Mouse (Mus musculus): ENCODE data around the gene Ipo8. TPM values are rescaled to one million over a fixed set of nuclear protein-coding genes. Genes with fewer than 3 reads are reported as not detected.

Ipo8 gene
- 10 to 100 TPM; 18.2 to 18.6 TPM for total RNA-seq (2021)
- long read RNA-seq, experiment 1, full-length matches to known transcripts = 2 of 4 reads
- long read RNA-seq, experiment 1, partial matches to known transcripts = 1 of 4 reads
- long read RNA-seq, experiment 1, other reads (novel, unspliced or antisense) = 1 of 4 reads
- long read RNA-seq, experiment 2, full-length matches to known transcripts = 10 of 12 reads
- long read RNA-seq, experiment 2, partial matches to known transcripts = 1 of 12 reads
- long read RNA-seq, experiment 2, other reads (novel, unspliced or antisense) = 1 of 12 reads

- DNase-seq = peak; percentile 92
Measured at GRCm38 (mm10) chr6:148830748-148831727, at the start of gene Ipo8. TSS of gene Ipo8 (minus strand) at chr6:148831467.

GRCm38 (mm10) chr6:148873911-148874310 is 42.6 kb upstream of the Ipo8 start:
- DNase-seq = no peak

- no peak for DNase-seq
Measured at GRCm38 (mm10) chr6:148845629-148846028, 14.4 kb upstream of the Ipo8 start.

GRCm38 (mm10) chr6:148841760-148842159 is 10.5 kb upstream of the Ipo8 start:
- no peak for DNase-seq

- no peak for DNase-seq
Measured at GRCm38 (mm10) chr6:148838460-148838859, 7.2 kb upstream of the Ipo8 start.

GRCm38 (mm10) chr6:148831728-148832121 is 458 bp upstream of the Ipo8 start:
- DNase-seq = no peak

GRCm38 (mm10) chr6:148830355-148830747 is 916 bp downstream of the Ipo8 start:
- no peak for DNase-seq

GRCm38 (mm10) chr6:148826119-148826518 is 5.1 kb downstream of the Ipo8 start:
- no peak for DNase-seq

GRCm38 (mm10) chr6:148818624-148819343 is 12.5 kb downstream of the Ipo8 start:
- DNase-seq = no peak

- no peak for DNase-seq
Measured at GRCm38 (mm10) chr6:148816751-148817150, 14.5 kb downstream of the Ipo8 start.

GRCm38 (mm10) chr6:148811117-148811516 is 20.1 kb downstream of the Ipo8 start:
- no peak for DNase-seq

- no peak for DNase-seq
Measured at GRCm38 (mm10) chr6:148799773-148800172, 31.5 kb downstream of the Ipo8 start.

- DNase-seq = no peak
Measured at GRCm38 (mm10) chr6:148795145-148795544, 36.1 kb downstream of the Ipo8 start.

GRCm38 (mm10) chr6:148789010-148789673 is 42.1 kb downstream of the Ipo8 start:
- DNase-seq = no peak

GRCm38 (mm10) chr6:148786186-148786585 is 45.1 kb downstream of the Ipo8 start:
- no peak for DNase-seq

- no peak for DNase-seq
Measured at GRCm38 (mm10) chr6:148784418-148784817, 46.8 kb downstream of the Ipo8 start.

- DNase-seq = no peak
Measured at GRCm38 (mm10) chr6:148776236-148776635, 55.0 kb downstream of the Ipo8 start.

GRCm38 (mm10) chr6:148771423-148771822 is 59.8 kb downstream of the Ipo8 start:
- DNase-seq = no peak

- no peak for DNase-seq
Measured at GRCm38 (mm10) chr6:148768419-148768818, 62.8 kb downstream of the Ipo8 start.

- no peak for DNase-seq
Measured at GRCm38 (mm10) chr6:148767228-148767627, 64.0 kb downstream of the Ipo8 start.

GRCm38 (mm10) chr6:148761967-148762712 is 69.1 kb downstream of the Ipo8 start:
- DNase-seq = no peak

All from gastrocnemius, postnatal 25 days (tissue).